Mouse (Mus musculus) limb, embryonic 14.5 days (tissue): ENCODE data around the gene Hspa12a. TPM values are rescaled to one million over a fixed set of nuclear protein-coding genes. Genes with fewer than 3 reads are reported as not detected.

Experiments used
- ATAC-seq: fragments of 200-750 bp; cut with Nextera tagmentation; 2 replicates; pipeline ENCODE4 v1.8.0; 2017; ENCODE audit warnings: low read depth, moderate number of reproducible peaks, moderate TSS enrichment; ENCODE audit not compliant: low FRiP score
- DNase-seq: peaks from one replicate; pipeline ENCODE4 v3.0.0-alpha.2; 2015; ENCODE audit warnings: low spot score
- H3K27ac ChIP-seq: fragments of 300-500 bp; sonication (generic); replicated peaks from 2 replicates; pipeline ENCODE4 v1.5.1; 2014; ENCODE audit warnings: low read depth, mild to moderate bottlenecking, low read length, moderate library complexity, mixed read lengths
- H3K27me3 ChIP-seq: fragments of 300-500 bp; sonication (generic); 2 replicates; pipeline ENCODE4 v1.6.1; 2014; ENCODE audit warnings: low read length, mixed read lengths; ENCODE audit not compliant: control insufficient read depth, insufficient read depth
- H3K36me3 ChIP-seq: fragments of 300-500 bp; sonication (generic); 2 replicates; pipeline ENCODE4 v1.6.1; 2014; ENCODE audit warnings: mild to moderate bottlenecking, low read length, moderate library complexity, mixed read lengths; ENCODE audit not compliant: control insufficient read depth, insufficient read depth
- H3K4me1 ChIP-seq: fragments of 300-500 bp; sonication (generic); 2 replicates; pipeline ENCODE4 v1.6.1; 2014; ENCODE audit warnings: antibody characterized with exemption, low read length, mixed read lengths; ENCODE audit not compliant: control insufficient read depth, insufficient read depth
- H3K4me2 ChIP-seq: fragments of 300-500 bp; sonication (generic); replicated peaks from 2 replicates; pipeline ENCODE4 v1.6.1; 2014; ENCODE audit warnings: low read depth, mild to moderate bottlenecking, low read length, moderate library complexity; ENCODE audit not compliant: severe bottlenecking
- H3K4me3 ChIP-seq: fragments of 300-500 bp; sonication (generic); replicated peaks from 2 replicates; pipeline ENCODE4 v1.5.1; 2014; ENCODE audit warnings: low read length
- H3K9ac ChIP-seq: fragments of 300-500 bp; sonication (generic); 2 replicates; pipeline ENCODE4 v1.6.1; 2014; ENCODE audit warnings: mild to moderate bottlenecking, low read depth, low read length, moderate library complexity; ENCODE audit not compliant: severe bottlenecking
- H3K9me3 ChIP-seq: fragments of 300-500 bp; sonication (generic); 2 replicates; pipeline ENCODE4 v1.6.1; 2016; ENCODE audit warnings: low read length; ENCODE audit not compliant: control insufficient read depth
- POLR2A ChIP-seq: fragments of 200-500 bp; IDR thresholded peaks from 2 replicates; pipeline ENCODE4 v1.8.0; 2012; ENCODE audit warnings: inconsistent platforms, mild to moderate bottlenecking, moderate library complexity, borderline replicate concordance; ENCODE audit not compliant: insufficient read depth, insufficient read length; ENCODE audit errors: extremely low read depth
- WGBS: fragments of 180-500 bp; shearing (Covaris S2); extraction: QIAGEN DNeasy Blood & Tissue Kit; methylation state at CpG from one replicate; pipeline ENCODE4 v1.1.7; 2014; 5-methylcytosine and 5-hydroxymethylcytosine counted together
- polyA plus RNA-seq, 2 experiments: library from polyadenylated mRNA; depleted of rRNA in 1 of 2; stranded (reverse) in 1 of 2; unstranded in 1 of 2; fragments of >200 nt; fragmentation: Nextera tagmentation in 1 of 2; extraction: Ambion mirVana in 1 of 2; gene quantifications; 2 replicates each; pipeline versions ENCODE4 v1.2.1 to v1.2.3; 2012 to 2014

The Hspa12a gene
- polyA plus RNA-seq, 2 experiments, result 2.4 to 6.1 TPM

DNA sequence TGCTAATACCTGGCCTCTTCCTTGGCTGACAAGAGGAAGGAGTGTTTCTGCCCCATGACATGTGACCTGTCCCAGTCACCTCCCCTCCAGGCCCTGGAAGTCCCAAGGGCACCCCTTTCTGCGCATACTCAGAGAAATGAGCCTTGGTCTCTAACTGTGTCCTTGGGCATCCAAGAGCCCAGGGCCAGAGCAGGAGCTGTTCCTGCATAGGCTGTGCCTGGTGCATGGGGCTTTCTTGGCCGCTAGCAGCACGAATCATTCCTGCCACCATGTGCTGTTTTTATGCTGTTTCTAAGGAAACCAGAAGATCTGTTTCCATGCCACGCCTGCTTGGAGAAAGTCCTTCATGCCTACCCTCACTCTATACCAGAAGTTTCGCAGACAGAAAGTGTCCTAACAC lies 132.9 kb downstream of the Hspa12a start:
- no peak overlapping the region for H3K9ac ChIP-seq
- no peak overlapping the region for H3K4me2 ChIP-seq
- ATAC-seq, result no peak
- no peak overlapping the region for H3K27ac ChIP-seq
- no peaks in the 10 kb centered on the region for H3K9me3 ChIP-seq
- H3K36me3 ChIP-seq, result no peaks in the 10 kb centered on the region
- no peaks in the 10 kb centered on the region for H3K27me3 ChIP-seq
- no peaks in the 10 kb centered on the region for H3K4me1 ChIP-seq
- 72% methylated on average over 5 of the region's 5 CpGs for WGBS
- TF ChIP-seq POLR2A, result no peak
- H3K4me3 ChIP-seq, result no peak overlapping the region
- no peak for DNase-seq

DNA sequence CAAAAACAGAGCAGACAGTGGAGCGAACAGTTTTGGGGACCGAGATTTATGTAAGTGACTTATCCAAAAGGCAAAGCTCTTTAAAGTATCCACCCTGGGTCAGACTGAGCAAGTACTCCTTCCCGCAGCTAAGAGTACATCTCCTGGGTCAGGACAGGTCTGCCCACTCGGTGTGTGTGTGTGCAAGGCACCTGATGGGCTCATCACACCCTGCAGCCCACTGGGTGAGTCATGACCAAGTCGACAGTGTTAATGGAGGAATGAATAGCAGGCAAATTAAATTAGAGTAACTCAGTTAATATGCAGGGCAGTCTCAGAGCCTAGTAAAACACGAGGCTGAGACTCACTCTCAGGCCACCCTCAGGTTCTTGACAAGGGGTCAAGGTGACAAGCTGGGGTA lies 134.6 kb downstream of the Hspa12a start:
- H3K9me3 ChIP-seq, result no peaks in the 10 kb centered on the region
- no peaks in the 10 kb centered on the region for H3K27me3 ChIP-seq
- no peak overlapping the region for H3K4me2 ChIP-seq
- no peaks in the 10 kb centered on the region for H3K36me3 ChIP-seq
- no peak overlapping the region for H3K9ac ChIP-seq
- ATAC-seq (no peak), DNase-seq (no peak)
- no peaks in the 10 kb centered on the region for H3K4me1 ChIP-seq
- no peak overlapping the region for H3K27ac ChIP-seq
- no peak for TF ChIP-seq POLR2A
- WGBS, result 75% methylated on average over 6 of the region's 6 CpGs
- H3K4me3 ChIP-seq, result no peak overlapping the region

DNA sequence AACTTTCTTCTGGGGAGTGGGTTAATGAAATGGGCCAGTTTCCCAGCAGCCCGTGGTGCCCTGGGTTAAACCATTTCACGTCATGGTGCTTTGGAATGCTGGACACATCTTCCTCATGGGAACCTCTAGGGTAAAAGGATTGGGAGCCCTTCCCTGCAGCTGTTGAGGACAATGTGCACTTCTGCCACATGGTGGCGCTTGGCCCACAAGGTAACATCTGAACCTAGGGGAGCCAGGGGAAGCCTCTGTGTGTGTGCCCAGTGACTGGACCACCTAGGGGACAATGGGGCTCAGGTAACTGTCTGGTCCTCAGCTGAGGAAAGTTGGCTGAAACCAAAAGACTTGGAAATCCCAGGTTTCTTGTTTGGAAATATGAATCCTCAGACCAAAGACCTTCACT lies 137.1 kb downstream of the Hspa12a start:
- no peak for TF ChIP-seq POLR2A
- 0% methylated on average over 3 of the region's 3 CpGs for WGBS
- Histone ChIP-seq H3K4me2 (no peak overlapping the region), H3K4me3 (no peak overlapping the region), H3K27ac (no peak overlapping the region), H3K27me3 (no peaks in the 10 kb centered on the region), H3K4me1 (no peaks in the 10 kb centered on the region), H3K9ac (no peak overlapping the region), H3K36me3 (no peaks in the 10 kb centered on the region), H3K9me3 (no peaks in the 10 kb centered on the region)
- DNase-seq (peak; percentile 63), ATAC-seq (no peak)

DNA sequence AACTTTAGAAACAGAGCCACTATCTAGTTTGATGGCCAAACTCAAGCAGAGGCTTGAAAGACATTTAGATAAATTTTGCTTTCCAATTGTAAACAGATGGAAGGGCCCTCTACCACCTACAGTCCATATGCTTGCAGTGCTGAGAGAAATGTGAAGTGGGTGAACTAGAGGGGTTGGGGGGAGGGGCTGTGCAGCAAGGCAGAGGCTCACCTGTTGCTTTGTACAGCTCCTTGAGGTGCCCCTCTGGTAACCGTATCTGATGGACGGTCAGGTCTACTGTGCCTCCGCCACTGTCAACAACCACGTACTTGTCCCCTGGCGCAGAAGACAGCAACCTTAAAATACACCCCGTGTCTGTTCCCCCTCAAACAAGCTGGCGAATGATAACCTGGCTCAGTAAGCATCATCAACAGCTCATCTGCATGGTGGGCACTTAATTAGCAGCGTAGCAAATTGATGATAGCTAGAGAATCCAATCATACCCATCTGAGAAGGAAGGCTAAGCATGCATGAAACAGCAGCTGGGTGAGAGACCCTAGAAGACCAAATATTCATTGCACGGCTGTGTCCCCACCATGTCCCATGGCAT lies 138.2 kb downstream of the Hspa12a start:
- Histone ChIP-seq H3K27ac (no peak overlapping the region), H3K36me3 (no peaks in the 10 kb centered on the region), H3K4me2 (no peak overlapping the region), H3K4me3 (no peak overlapping the region), H3K9me3 (no peaks in the 10 kb centered on the region), H3K4me1 (no peaks in the 10 kb centered on the region), H3K27me3 (no peaks in the 10 kb centered on the region), H3K9ac (no peak overlapping the region)
- TF ChIP-seq POLR2A, result no peak
- no peak for DNase-seq
- no peak for ATAC-seq
- WGBS, result 89% methylated on average over 9 of the region's 9 CpGs

DNA sequence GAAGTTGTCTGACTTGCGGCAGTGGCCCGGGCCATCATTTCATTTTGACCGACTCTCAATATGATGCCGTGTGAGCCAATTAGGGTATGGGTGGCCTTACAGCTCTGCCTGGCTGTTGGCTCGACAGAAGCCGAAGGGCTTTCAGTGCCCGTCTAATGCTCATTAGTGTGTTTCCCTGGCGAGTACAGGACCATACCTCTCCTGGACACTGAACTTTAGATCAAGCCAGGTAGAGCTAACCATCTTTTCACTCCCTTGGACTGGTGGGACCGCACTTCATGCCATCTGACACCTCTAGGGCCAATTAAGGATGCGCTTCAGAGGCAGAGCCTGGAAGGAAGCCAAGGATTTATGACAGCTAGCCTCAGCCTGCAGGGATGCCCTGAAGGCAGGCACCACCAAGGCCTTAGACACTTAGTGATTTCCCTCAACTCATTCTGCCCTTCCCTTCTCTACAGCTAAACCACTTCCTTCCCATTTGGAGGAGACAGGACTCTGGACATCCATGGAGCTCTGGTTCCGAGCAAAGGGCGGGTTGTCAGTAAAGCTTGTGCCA lies 148.3 kb downstream of the Hspa12a start:
- H3K4me1 ChIP-seq, result no peaks in the 10 kb centered on the region
- no peak overlapping the region for H3K4me2 ChIP-seq
- H3K36me3 ChIP-seq, result peaks cover 3% of the 10 kb centered on the region; the same call in 1 of the 2 replicates
- ATAC-seq (no peak), DNase-seq (no peak)
- H3K27ac ChIP-seq, result no peak overlapping the region
- no peaks in the 10 kb centered on the region for H3K9me3 ChIP-seq
- H3K27me3 ChIP-seq, result no peaks in the 10 kb centered on the region
- no peak overlapping the region for H3K4me3 ChIP-seq
- WGBS, result 58% methylated on average over 12 of the region's 12 CpGs
- no peak overlapping the region for H3K9ac ChIP-seq
- TF ChIP-seq POLR2A, result no peak
